Mouse (Mus musculus): ENCODE measurements around the gene Acbd5. TPM values are rescaled to one million over a fixed set of nuclear protein-coding genes. Genes with fewer than 3 reads are reported as not detected.
A peak's percentile ranks its signal among the peaks of the same experiment; 100 is the strongest.

Acbd5 gene
- polyA plus RNA-seq, 1 experiment = 0.76 TPM

- H3K4me3 ChIP-seq (replicated peaks) = peak overlapping the region; percentile 74
- no peaks in the 10 kb centered on the region for H3K27me3 ChIP-seq (ENCODE audit: control insufficient read depth)
- peaks cover 30% of the 10 kb centered on the region for H3K36me3 ChIP-seq (ENCODE audit: control insufficient read depth)
- TF ChIP-seq GATA1 (IDR thresholded peaks at IDR 0.05; ENCODE audit: low read length) (no peak), TAL1 (IDR thresholded peaks at IDR 0.05; ENCODE audit: low read length) (no peak)
- H3K4me1 ChIP-seq (ENCODE audit: control insufficient read depth) = peaks cover 52% of the 10 kb centered on the region
- no peaks in the 10 kb centered on the region for H3K9me3 ChIP-seq (ENCODE audit: control insufficient read depth, low read length)
Observed at GRCm38 (mm10) chr2:23156608-23157081, 88.7 kb downstream of the Acbd5 start.

Other genes with a start within 250 kb of the Acbd5 start
- 0.31 and 0.36 TPM in 2 replicates for gene Pdss1, start 172.6 kb upstream of the Acbd5 start, polyA plus RNA-seq (2012)
- 2.4 and 2.7 TPM in 2 replicates for gene Abi1, start 27.9 kb upstream of the Acbd5 start, polyA plus RNA-seq (2012)
- 0.13 and 0.34 TPM in 2 replicates for gene Mastl, start 87.9 kb downstream of the Acbd5 start, polyA plus RNA-seq (2012)
- 0.35 and 0.45 TPM in 2 replicates for gene Yme1l1, start 88.2 kb downstream of the Acbd5 start, polyA plus RNA-seq (2012)
- gene 4931423N10Rik, start 139.3 kb downstream of the Acbd5 start, polyA plus RNA-seq (2012) = not detected in 2 replicates